Mouse (Mus musculus): ENCODE results near the gene Ifrd2. TPM values are rescaled to one million over a fixed set of nuclear protein-coding genes. Genes with fewer than 3 reads are reported as not detected.

Ifrd2 gene
- polyA plus RNA-seq, 1 experiment = 16.4 TPM

GRCm38 (mm10) chr9:107547026-107547425 is 40.4 kb upstream of the Ifrd2 start, which contains the start of gene Zmynd10:
Gene Zmynd10 (plus strand): TSS chr9:107547298.
- no peaks in the 10 kb centered on the region for H3K27me3 ChIP-seq (ENCODE audit: control insufficient read depth, insufficient read depth, low read length)
- peak within 1 kb of the TSS; percentile 97 for H3K27ac ChIP-seq (ENCODE audit: control insufficient read depth, insufficient read depth, low read depth, low read length)
- peak within 1 kb of the TSS; percentile 88 for H3K4me3 ChIP-seq (ENCODE audit: control insufficient read depth, low read depth, low read length)
- H3K36me3 ChIP-seq (ENCODE audit: control insufficient read depth, insufficient read depth, low read length) = peaks cover 2% of the 10 kb centered on the region
- peaks cover 20% of the 10 kb centered on the region for H3K4me1 ChIP-seq (ENCODE audit: control insufficient read depth, insufficient read depth, low read length)
- TF ChIP-seq CTCF (IDR thresholded peaks at IDR 0.05; ENCODE audit: control insufficient read depth, insufficient read depth, insufficient replicate concordance, low read depth, low read length) (no peak), POLR2A (IDR thresholded peaks at IDR 0.05; ENCODE audit: control insufficient read depth, low read depth, low read length) (peak; percentile 86; the same call in 1 of the 2 replicates)

- no peaks in the 10 kb centered on the region for H3K27me3 ChIP-seq (ENCODE audit: control insufficient read depth, insufficient read depth, low read length)
- peaks cover 13% of the 10 kb centered on the region for H3K4me1 ChIP-seq (ENCODE audit: control insufficient read depth, insufficient read depth, low read length)
- H3K27ac ChIP-seq (ENCODE audit: control insufficient read depth, insufficient read depth, low read depth, low read length) = peak overlapping the region; percentile 97
- peaks cover 2% of the 10 kb centered on the region for H3K36me3 ChIP-seq (ENCODE audit: control insufficient read depth, insufficient read depth, low read length)
- H3K4me3 ChIP-seq (ENCODE audit: control insufficient read depth, low read depth, low read length) = peak overlapping the region; percentile 88
- TF ChIP-seq POLR2A (IDR thresholded peaks at IDR 0.05; ENCODE audit: control insufficient read depth, low read depth, low read length) = no peak
- no peak for TF ChIP-seq CTCF (IDR thresholded peaks at IDR 0.05; ENCODE audit: control insufficient read depth, insufficient read depth, insufficient replicate concordance, low read depth, low read length)
Observed at GRCm38 (mm10) chr9:107547957-107548356, 39.5 kb upstream of the Ifrd2 start.

GRCm38 (mm10) chr9:107548820-107549219 is 38.6 kb upstream of the Ifrd2 start:
- H3K36me3 ChIP-seq (ENCODE audit: control insufficient read depth, insufficient read depth, low read length) = peaks cover 2% of the 10 kb centered on the region
- peaks cover 18% of the 10 kb centered on the region for H3K4me1 ChIP-seq (ENCODE audit: control insufficient read depth, insufficient read depth, low read length)
- TF ChIP-seq POLR2A (IDR thresholded peaks at IDR 0.05; ENCODE audit: control insufficient read depth, low read depth, low read length) (no peak), CTCF (IDR thresholded peaks at IDR 0.05; ENCODE audit: control insufficient read depth, insufficient read depth, insufficient replicate concordance, low read depth, low read length) (no peak)
- peak overlapping the region; percentile 5; the same call in 1 of the 2 replicates for H3K27ac ChIP-seq (ENCODE audit: control insufficient read depth, insufficient read depth, low read depth, low read length)
- peak overlapping the region; percentile 88 for H3K4me3 ChIP-seq (ENCODE audit: control insufficient read depth, low read depth, low read length)
- no peaks in the 10 kb centered on the region for H3K27me3 ChIP-seq (ENCODE audit: control insufficient read depth, insufficient read depth, low read length)

- H3K4me1 ChIP-seq (ENCODE audit: control insufficient read depth, insufficient read depth, low read length) = peaks cover 18% of the 10 kb centered on the region
- peak overlapping the region; percentile 88 for H3K4me3 ChIP-seq (ENCODE audit: control insufficient read depth, low read depth, low read length)
- H3K27me3 ChIP-seq (ENCODE audit: control insufficient read depth, insufficient read depth, low read length) = no peaks in the 10 kb centered on the region
- H3K36me3 ChIP-seq (ENCODE audit: control insufficient read depth, insufficient read depth, low read length) = peaks cover 2% of the 10 kb centered on the region
- peak overlapping the region; percentile 12; the same call in 1 of the 2 replicates for H3K27ac ChIP-seq (ENCODE audit: control insufficient read depth, insufficient read depth, low read depth, low read length)
- TF ChIP-seq POLR2A (IDR thresholded peaks at IDR 0.05; ENCODE audit: control insufficient read depth, low read depth, low read length) (peak; percentile 35; the same call in 1 of the 2 replicates), CTCF (IDR thresholded peaks at IDR 0.05; ENCODE audit: control insufficient read depth, insufficient read depth, insufficient replicate concordance, low read depth, low read length) (no peak)
Observed at GRCm38 (mm10) chr9:107549297-107550074, 38.0 kb upstream of the Ifrd2 start.

GRCm38 (mm10) chr9:107550491-107551116 is 36.8 kb upstream of the Ifrd2 start:
- TF ChIP-seq POLR2A (IDR thresholded peaks at IDR 0.05; ENCODE audit: control insufficient read depth, low read depth, low read length) (no peak), CTCF (IDR thresholded peaks at IDR 0.05; ENCODE audit: control insufficient read depth, insufficient read depth, insufficient replicate concordance, low read depth, low read length) (no peak)
- Histone ChIP-seq H3K4me3 (ENCODE audit: control insufficient read depth, low read depth, low read length) (peak overlapping the region; percentile 88), H3K36me3 (ENCODE audit: control insufficient read depth, insufficient read depth, low read length) (peaks cover 2% of the 10 kb centered on the region), H3K4me1 (ENCODE audit: control insufficient read depth, insufficient read depth, low read length) (peaks cover 18% of the 10 kb centered on the region), H3K27me3 (ENCODE audit: control insufficient read depth, insufficient read depth, low read length) (no peaks in the 10 kb centered on the region), H3K27ac (ENCODE audit: control insufficient read depth, insufficient read depth, low read depth, low read length) (peak overlapping the region; percentile 26)

GRCm38 (mm10) chr9:107551117-107551889 is 36.1 kb upstream of the Ifrd2 start, which contains the start of gene Rassf1:
Gene Rassf1 (plus strand): TSS chr9:107551555.
- Histone ChIP-seq H3K4me1 (ENCODE audit: control insufficient read depth, insufficient read depth, low read length) (peaks cover 18% of the 10 kb centered on the region), H3K27me3 (ENCODE audit: control insufficient read depth, insufficient read depth, low read length) (no peaks in the 10 kb centered on the region), H3K27ac (ENCODE audit: control insufficient read depth, insufficient read depth, low read depth, low read length) (peak within 1 kb of the TSS; percentile 73), H3K4me3 (ENCODE audit: control insufficient read depth, low read depth, low read length) (peak within 1 kb of the TSS; percentile 88), H3K36me3 (ENCODE audit: control insufficient read depth, insufficient read depth, low read length) (peaks cover 2% of the 10 kb centered on the region)
- TF ChIP-seq POLR2A (IDR thresholded peaks at IDR 0.05; ENCODE audit: control insufficient read depth, low read depth, low read length) (peak; percentile 25; the same call in 1 of the 2 replicates), CTCF (IDR thresholded peaks at IDR 0.05; ENCODE audit: control insufficient read depth, insufficient read depth, insufficient replicate concordance, low read depth, low read length) (no peak)

Measured in testis, adult 2 months (tissue).